Mouse (Mus musculus) spleen, adult 2 months (tissue): Measurements from ENCODE around the gene Atg4b. TPM values are rescaled to one million over a fixed set of nuclear protein-coding genes. Genes with fewer than 3 reads are reported as not detected.

ENCODE experiments used
- DNase-seq, 2 experiments: peaks; one replicate each; pipeline versions ENCODE4 v3.0.0 to v3.0.0-alpha.2; 2012 to 2021; ENCODE audit warnings: low spot score in 2 of 2, low read depth in 1 of 2
- H3K27ac ChIP-seq: fragments of 200-500 bp; 2 replicates; pipeline ENCODE4 v1.5.1; 2012; ENCODE audit warnings: low read length, inconsistent platforms; ENCODE audit not compliant: insufficient read depth
- H3K27me3 ChIP-seq: fragments of 200-500 bp; 2 replicates; pipeline ENCODE4 v1.6.1; 2012; ENCODE audit warnings: mild to moderate bottlenecking, moderate library complexity, low read length, inconsistent platforms; ENCODE audit not compliant: control insufficient read depth, insufficient read depth
- H3K36me3 ChIP-seq: fragments of 200-500 bp; 2 replicates; pipeline ENCODE4 v1.6.1; 2012; ENCODE audit warnings: mild to moderate bottlenecking, low read length, inconsistent platforms; ENCODE audit not compliant: control insufficient read depth, insufficient read depth
- H3K4me1 ChIP-seq: fragments of 200-500 bp; 2 replicates; pipeline ENCODE4 v1.6.1; 2011; ENCODE audit warnings: inconsistent platforms; ENCODE audit not compliant: control insufficient read depth, insufficient read depth, insufficient read length
- H3K4me3 ChIP-seq: fragments of 200-500 bp; 2 replicates; pipeline ENCODE4 v1.5.1; 2011; ENCODE audit warnings: mild to moderate bottlenecking, inconsistent platforms; ENCODE audit not compliant: insufficient read depth, insufficient read length; ENCODE audit errors: extremely low read depth
- CTCF ChIP-seq: fragments of 200-500 bp; IDR thresholded peaks from 2 replicates; pipeline ENCODE4 v1.5.1; 2011; ENCODE audit warnings: mild to moderate bottlenecking, inconsistent platforms; ENCODE audit not compliant: insufficient read depth, insufficient read length, insufficient replicate concordance; ENCODE audit errors: extremely low read depth
- POLR2A ChIP-seq: fragments of 200-500 bp; IDR thresholded peaks from 2 replicates; pipeline ENCODE4 v1.6.1; 2011; ENCODE audit warnings: low read depth, low read length, inconsistent platforms
- WGBS: fragments of 180-500 bp; shearing (Covaris S2); methylation state at CpG from one replicate; pipeline ENCODE4 v1.1.7; 2018; 5-methylcytosine and 5-hydroxymethylcytosine counted together
- polyA plus RNA-seq: library from polyadenylated mRNA; depleted of rRNA; stranded (reverse); fragments of >200 nt; gene quantifications from 2 replicates; pipeline ENCODE4 v1.2.3, GENCODE M21; 2012

The Atg4b gene
- polyA plus RNA-seq, 1 experiment = 38.5 TPM

DNA sequence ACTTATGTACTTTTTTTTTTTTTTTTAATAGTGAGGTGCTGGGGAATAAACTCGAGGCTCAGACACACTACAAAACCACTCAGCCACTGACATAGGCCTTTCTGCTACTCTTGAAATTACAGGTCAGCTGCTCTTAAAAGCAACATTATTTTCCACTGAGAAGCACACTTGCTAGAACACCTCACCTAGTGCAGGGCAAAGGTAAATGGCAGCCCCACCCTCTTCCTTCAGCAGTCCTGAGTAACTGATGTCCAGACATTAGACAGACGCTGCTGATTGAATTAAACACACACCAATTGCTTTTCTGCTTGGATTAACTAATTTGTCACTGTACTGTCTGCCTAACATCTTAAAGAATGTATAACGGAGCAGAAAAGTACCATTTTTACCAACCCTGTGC lies 26.7 kb upstream of the Atg4b start:
- peaks cover 8% of the 10 kb centered on the region; the same call in 1 of the 2 replicates for H3K36me3 ChIP-seq
- H3K27ac ChIP-seq = no peak overlapping the region
- no peaks in the 10 kb centered on the region for H3K4me1 ChIP-seq
- TF ChIP-seq CTCF (no peak), POLR2A (no peak)
- H3K27me3 ChIP-seq = no peaks in the 10 kb centered on the region
- DNase-seq = no peak
- WGBS = 81% methylated on average over 3 of the region's 3 CpGs
- H3K4me3 ChIP-seq = no peak overlapping the region

- no peak overlapping the region for H3K4me3 ChIP-seq
Measured at GRCm38 (mm10) chr1:93725665-93726064, 25.6 kb upstream of the Atg4b start.

DNA sequence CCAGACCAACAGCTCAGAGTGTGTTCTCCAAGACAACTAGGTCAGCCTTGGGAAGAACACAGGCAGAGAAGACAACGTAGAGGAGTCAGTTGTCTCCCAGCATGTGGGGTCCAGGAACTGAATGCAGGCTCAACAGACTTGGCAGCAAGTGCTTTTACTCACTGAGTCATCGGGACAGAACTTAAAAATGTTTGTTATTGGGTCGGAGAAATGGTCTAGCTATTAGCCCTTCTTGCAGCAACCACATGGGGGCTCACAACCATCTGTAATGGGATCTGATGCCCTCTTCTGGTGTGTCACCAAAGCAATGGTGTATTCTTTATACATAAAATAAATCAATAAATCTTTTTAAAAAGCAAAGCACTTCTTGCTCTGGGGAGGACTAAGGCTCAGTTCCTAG lies 25.2 kb upstream of the Atg4b start:
- no peak overlapping the region for H3K27ac ChIP-seq
- peaks cover 8% of the 10 kb centered on the region; the same call in 1 of the 2 replicates for H3K36me3 ChIP-seq
- WGBS = 85% methylated on average over 3 of the region's 3 CpGs
- no peak overlapping the region for H3K4me3 ChIP-seq
- no peaks in the 10 kb centered on the region for H3K27me3 ChIP-seq
- no peak for DNase-seq
- TF ChIP-seq CTCF (no peak), POLR2A (no peak)
- no peaks in the 10 kb centered on the region for H3K4me1 ChIP-seq

More at GRCm38 (mm10) chr1:93725665-93726064, 25.6 kb upstream of the Atg4b start:
- TF ChIP-seq POLR2A (no peak), CTCF (no peak)
- DNase-seq = no peak
- H3K27me3 ChIP-seq = no peaks in the 10 kb centered on the region
- no peaks in the 10 kb centered on the region for H3K4me1 ChIP-seq
- no peak overlapping the region for H3K27ac ChIP-seq
- 95% methylated on average over 5 of the region's 5 CpGs for WGBS
- peaks cover 8% of the 10 kb centered on the region; the same call in 1 of the 2 replicates for H3K36me3 ChIP-seq

DNA sequence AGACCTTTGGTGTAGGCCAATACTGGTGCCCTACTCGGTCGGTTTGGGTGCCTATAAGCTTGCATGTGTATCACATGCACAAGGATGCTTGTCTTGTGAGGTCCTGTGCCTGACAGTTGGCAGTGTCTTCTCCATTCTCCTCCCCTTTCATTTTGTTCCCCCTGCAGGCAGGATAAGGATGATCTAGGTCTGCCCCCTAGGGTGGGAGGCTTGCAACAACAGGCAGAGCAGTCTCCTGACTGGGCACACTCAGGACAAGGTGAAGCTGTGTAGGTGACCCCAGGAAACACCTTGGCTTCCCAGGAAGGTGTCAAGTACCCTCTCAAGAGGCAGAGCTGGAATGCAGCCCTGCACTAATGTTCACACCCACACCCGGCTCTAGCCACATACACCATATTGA lies 24.3 kb upstream of the Atg4b start:
- 60% methylated on average over 3 of the region's 3 CpGs for WGBS
- Histone ChIP-seq H3K27me3 (no peaks in the 10 kb centered on the region), H3K4me3 (no peak overlapping the region), H3K27ac (no peak overlapping the region), H3K36me3 (peaks cover 8% of the 10 kb centered on the region; the same call in 1 of the 2 replicates), H3K4me1 (no peaks in the 10 kb centered on the region)
- peak in 1 of 2 experiments; percentile 43 for DNase-seq
- TF ChIP-seq POLR2A = no peak
- TF ChIP-seq CTCF = peak; percentile 67; the same call in 1 of the 2 replicates

DNA sequence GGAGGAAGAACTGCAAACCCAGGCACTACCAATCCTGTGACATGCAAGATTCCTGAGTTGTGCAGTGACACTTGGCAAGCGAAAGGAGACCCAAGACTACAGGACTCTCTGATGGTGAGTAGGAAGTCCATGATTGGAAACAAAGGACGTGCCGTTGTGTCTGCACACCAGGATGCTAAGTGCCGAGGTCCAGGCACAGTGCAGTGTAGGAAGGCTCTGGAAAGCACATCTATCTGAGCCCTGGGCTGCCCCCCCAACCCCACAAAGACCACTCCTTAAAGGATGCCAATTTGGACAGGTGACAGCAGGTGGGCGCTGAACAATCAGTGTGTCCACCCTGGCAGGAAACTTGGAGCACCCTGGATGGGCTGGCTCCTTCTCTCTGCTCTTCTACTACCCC lies 20.2 kb upstream of the Atg4b start:
- DNase-seq = no peak
- Histone ChIP-seq H3K27me3 (no peaks in the 10 kb centered on the region), H3K4me1 (no peaks in the 10 kb centered on the region), H3K4me3 (no peak overlapping the region), H3K27ac (no peak overlapping the region), H3K36me3 (no peaks in the 10 kb centered on the region)
- TF ChIP-seq POLR2A (no peak), CTCF (no peak)
- 95% methylated on average over 5 of the region's 5 CpGs for WGBS

DNA sequence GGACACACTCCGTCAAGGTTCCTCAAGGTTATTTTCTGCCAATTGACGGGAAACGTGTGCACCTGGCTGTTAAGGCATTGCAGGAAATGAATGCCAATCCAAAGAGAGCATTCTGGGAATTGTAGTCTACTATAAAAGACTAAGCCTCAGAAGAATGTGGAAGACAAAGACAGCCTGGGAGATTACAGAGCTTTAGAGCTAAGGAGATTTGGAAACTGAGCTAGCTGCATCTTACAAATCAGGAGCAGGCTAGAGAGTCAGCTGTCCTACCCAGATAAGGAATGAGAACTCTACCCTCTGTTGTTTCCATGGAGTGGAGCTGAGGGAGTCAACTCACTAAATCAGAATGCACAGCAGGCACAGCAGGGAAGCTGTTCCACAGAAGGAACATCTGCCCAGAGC lies 19.4 kb upstream of the Atg4b start:
- WGBS = 87% methylated on average over 3 of the region's 3 CpGs
- H3K27ac ChIP-seq = no peak overlapping the region
- no peak overlapping the region for H3K4me3 ChIP-seq
- no peaks in the 10 kb centered on the region for H3K27me3 ChIP-seq
- DNase-seq = no peak
- TF ChIP-seq CTCF (no peak), POLR2A (no peak)
- no peaks in the 10 kb centered on the region; the same call in 1 of the 2 replicates for H3K4me1 ChIP-seq
- H3K36me3 ChIP-seq = no peaks in the 10 kb centered on the region

DNA sequence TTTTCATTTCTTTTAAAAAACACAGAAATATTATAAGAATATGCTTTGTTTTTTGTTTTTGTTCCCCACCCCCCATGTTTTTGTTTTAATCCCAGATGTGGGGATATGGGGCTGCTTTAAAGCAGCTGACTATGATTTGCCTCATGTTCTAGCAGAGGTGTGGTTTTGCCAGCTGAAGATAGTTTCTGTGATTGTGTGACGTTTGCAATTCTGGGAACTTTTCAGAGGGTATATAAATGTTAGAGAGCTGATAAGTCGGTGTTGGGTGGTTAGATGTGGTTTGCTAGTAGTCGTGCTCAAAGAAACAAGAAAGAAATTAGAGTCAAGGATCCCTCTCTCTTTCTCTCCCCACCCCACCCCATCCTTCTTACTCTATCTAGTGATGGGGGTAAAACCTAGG lies 15.4 kb upstream of the Atg4b start:
- no peaks in the 10 kb centered on the region for H3K36me3 ChIP-seq
- H3K27ac ChIP-seq = no peak overlapping the region
- no peaks in the 10 kb centered on the region for H3K27me3 ChIP-seq
- DNase-seq = no peak
- TF ChIP-seq CTCF = no peak
- no peak for TF ChIP-seq POLR2A
- WGBS = 72% methylated on average over 3 of the region's 3 CpGs
- no peak overlapping the region for H3K4me3 ChIP-seq
- no peaks in the 10 kb centered on the region; the same call in 1 of the 2 replicates for H3K4me1 ChIP-seq

DNA sequence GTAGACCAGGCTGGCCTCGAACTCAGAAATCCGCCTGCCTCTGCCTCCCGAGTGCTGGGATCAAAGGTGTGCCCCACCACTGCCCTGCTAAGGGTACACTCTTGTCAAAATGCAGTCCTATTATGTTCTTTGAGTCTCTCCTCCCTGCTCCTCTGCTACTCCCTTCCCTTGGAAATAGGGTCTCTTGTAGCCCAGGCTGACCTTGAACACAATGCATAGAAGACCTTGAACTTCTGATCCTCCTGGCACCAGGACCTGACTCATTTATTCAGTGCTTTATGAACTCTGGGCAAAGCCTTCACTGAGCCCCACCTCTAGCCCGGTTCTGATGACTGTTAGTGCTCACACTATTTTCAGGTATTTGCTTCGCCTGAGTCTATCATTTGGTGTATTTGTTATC lies 13.6 kb upstream of the Atg4b start:
- no peak for DNase-seq
- H3K27me3 ChIP-seq = no peaks in the 10 kb centered on the region
- TF ChIP-seq CTCF (no peak), POLR2A (no peak)
- H3K36me3 ChIP-seq = no peaks in the 10 kb centered on the region
- no peak overlapping the region for H3K4me3 ChIP-seq
- no peak overlapping the region for H3K27ac ChIP-seq
- 97% methylated on average over 5 of the region's 5 CpGs for WGBS
- H3K4me1 ChIP-seq = no peaks in the 10 kb centered on the region; the same call in 1 of the 2 replicates
